Mouse (Mus musculus) heart, embryonic 12.5 days (tissue): ENCODE measurements around the gene Atp8a1. TPM values are rescaled to one million over a fixed set of nuclear protein-coding genes. Genes with fewer than 3 reads are reported as not detected.

Experiments used
- ATAC-seq: fragments of 200-750 bp; cut with Nextera tagmentation; 2 replicates; pipeline ENCODE4 v1.8.0; 2017; ENCODE audit warnings: moderate TSS enrichment, moderate library complexity; ENCODE audit not compliant: insufficient number of reproducible peaks, low FRiP score
- H3K27ac ChIP-seq: fragments of 300-500 bp; sonication (generic); 2 replicates; pipeline ENCODE4 v1.5.1; 2016; ENCODE audit warnings: mild to moderate bottlenecking, moderate library complexity; ENCODE audit not compliant: poor library complexity, severe bottlenecking
- H3K27me3 ChIP-seq: fragments of 300-500 bp; sonication (generic); replicated peaks from 2 replicates; pipeline ENCODE4 v1.6.1; 2016; ENCODE audit warnings: mild to moderate bottlenecking, moderate library complexity
- H3K36me3 ChIP-seq: fragments of 300-500 bp; sonication (generic); 2 replicates; pipeline ENCODE4 v1.6.1; 2016; ENCODE audit warnings: mild to moderate bottlenecking, moderate library complexity
- H3K4me1 ChIP-seq: fragments of 300-500 bp; sonication (generic); replicated peaks from 2 replicates; pipeline ENCODE4 v1.6.1; 2016; ENCODE audit warnings: mild to moderate bottlenecking
- H3K4me2 ChIP-seq: fragments of 300-500 bp; sonication (generic); 2 replicates; pipeline ENCODE4 v1.6.1; 2016; ENCODE audit warnings: mild to moderate bottlenecking, moderate library complexity
- H3K4me3 ChIP-seq: fragments of 300-500 bp; sonication (generic); 2 replicates; pipeline ENCODE4 v1.5.1; 2016; ENCODE audit warnings: mild to moderate bottlenecking
- H3K9ac ChIP-seq: fragments of 300-500 bp; sonication (generic); 2 replicates; pipeline ENCODE4 v1.6.1; 2016; ENCODE audit warnings: mild to moderate bottlenecking, moderate library complexity
- H3K9me3 ChIP-seq: fragments of 300-500 bp; sonication (generic); replicated peaks from 2 replicates; pipeline ENCODE4 v1.6.1; 2016; ENCODE audit warnings: mild to moderate bottlenecking, moderate library complexity
- WGBS: fragments of 180-500 bp; shearing (Covaris S2); methylation state at CpG from one replicate; pipeline ENCODE4 v1.1.7; 2016; 5-methylcytosine and 5-hydroxymethylcytosine counted together
- polyA plus RNA-seq: library from polyadenylated mRNA; unstranded; fragments of >200 nt; fragmentation: Nextera tagmentation; extraction: Ambion mirVana; gene quantifications from 2 replicates; pipeline ENCODE4 v1.2.1, GENCODE M21; 2016

Gene Atp8a1
- polyA plus RNA-seq, 1 experiment from 2014 or later = 16.8 TPM

- Histone ChIP-seq H3K27ac (no peak overlapping the region), H3K27me3 (no peaks in the 10 kb centered on the region), H3K4me2 (no peak overlapping the region), H3K4me3 (no peak overlapping the region), H3K4me1 (peaks cover 7% of the 10 kb centered on the region), H3K36me3 (no peaks in the 10 kb centered on the region), H3K9ac (no peak overlapping the region), H3K9me3 (no peaks in the 10 kb centered on the region)
- ATAC-seq = no peak
- 84% methylated on average over 17 of the region's 17 CpGs for WGBS
Observed at GRCm38 (mm10) chr5:67802174-67803030, 44.8 kb downstream of the Atp8a1 start.

- Histone ChIP-seq H3K9me3 (no peaks in the 10 kb centered on the region), H3K4me1 (peaks cover 14% of the 10 kb centered on the region), H3K4me2 (no peak overlapping the region), H3K27ac (no peak overlapping the region), H3K36me3 (no peaks in the 10 kb centered on the region), H3K27me3 (no peaks in the 10 kb centered on the region), H3K4me3 (no peak overlapping the region), H3K9ac (no peak overlapping the region)
- WGBS = 49% methylated on average over 8 of the region's 8 CpGs
- no peak for ATAC-seq
Observed at GRCm38 (mm10) chr5:67800801-67801200, 46.4 kb downstream of the Atp8a1 start.

GRCm38 (mm10) chr5:67799785-67800184, 47.4 kb downstream of the Atp8a1 start:
- ATAC-seq = no peak
- Histone ChIP-seq H3K4me2 (no peak overlapping the region), H3K4me1 (peaks cover 14% of the 10 kb centered on the region), H3K9ac (no peak overlapping the region), H3K4me3 (no peak overlapping the region), H3K27me3 (no peaks in the 10 kb centered on the region), H3K36me3 (no peaks in the 10 kb centered on the region), H3K27ac (no peak overlapping the region), H3K9me3 (no peaks in the 10 kb centered on the region)
- 80% methylated on average over 7 of the region's 7 CpGs for WGBS

- Histone ChIP-seq H3K36me3 (no peaks in the 10 kb centered on the region), H3K9me3 (no peaks in the 10 kb centered on the region), H3K27ac (no peak overlapping the region), H3K9ac (no peak overlapping the region), H3K4me3 (no peak overlapping the region), H3K27me3 (no peaks in the 10 kb centered on the region), H3K4me1 (peaks cover 17% of the 10 kb centered on the region), H3K4me2 (no peak overlapping the region)
- no peak for ATAC-seq
- WGBS = 92% methylated on average over 4 of the region's 4 CpGs
Observed at GRCm38 (mm10) chr5:67798348-67798747, 48.9 kb downstream of the Atp8a1 start.

- H3K27me3 ChIP-seq = no peaks in the 10 kb centered on the region
- no peaks in the 10 kb centered on the region for H3K36me3 ChIP-seq
- H3K27ac ChIP-seq = no peak overlapping the region
- no peaks in the 10 kb centered on the region for H3K9me3 ChIP-seq
- peaks cover 17% of the 10 kb centered on the region for H3K4me1 ChIP-seq
- H3K9ac ChIP-seq = no peak overlapping the region
- H3K4me2 ChIP-seq = no peak overlapping the region
- 66% methylated on average over 14 of the region's 14 CpGs for WGBS
- H3K4me3 ChIP-seq = no peak overlapping the region
- no peak for ATAC-seq
Observed at GRCm38 (mm10) chr5:67797006-67797958, 50.0 kb downstream of the Atp8a1 start.

- no peak for ATAC-seq
- no peaks in the 10 kb centered on the region for H3K27me3 ChIP-seq
- H3K9me3 ChIP-seq = no peaks in the 10 kb centered on the region
- H3K27ac ChIP-seq = no peak overlapping the region
- WGBS = 53% methylated on average over 10 of the region's 10 CpGs
- peaks cover 17% of the 10 kb centered on the region for H3K4me1 ChIP-seq
- no peak overlapping the region for H3K4me3 ChIP-seq
- H3K36me3 ChIP-seq = no peaks in the 10 kb centered on the region
- H3K9ac ChIP-seq = no peak overlapping the region
- H3K4me2 ChIP-seq = no peak overlapping the region
Observed at GRCm38 (mm10) chr5:67794129-67794800, 53.0 kb downstream of the Atp8a1 start.

GRCm38 (mm10) chr5:67782775-67783174, 64.5 kb downstream of the Atp8a1 start:
- no peak overlapping the region for H3K4me3 ChIP-seq
- no peaks in the 10 kb centered on the region for H3K27me3 ChIP-seq
- H3K36me3 ChIP-seq = no peaks in the 10 kb centered on the region
- H3K27ac ChIP-seq = no peak overlapping the region
- H3K4me2 ChIP-seq = no peak overlapping the region
- H3K4me1 ChIP-seq = peaks cover 13% of the 10 kb centered on the region; the same call in 1 of the 2 replicates
- ATAC-seq = no peak
- H3K9ac ChIP-seq = no peak overlapping the region
- WGBS = 52% methylated on average over 7 of the region's 7 CpGs
- no peaks in the 10 kb centered on the region for H3K9me3 ChIP-seq

- H3K27ac ChIP-seq = no peak overlapping the region
- no peak overlapping the region for H3K4me2 ChIP-seq
- H3K36me3 ChIP-seq = no peaks in the 10 kb centered on the region
- H3K4me1 ChIP-seq = peaks cover 13% of the 10 kb centered on the region; the same call in 1 of the 2 replicates
- H3K9me3 ChIP-seq = no peaks in the 10 kb centered on the region
- WGBS = 70% methylated on average over 8 of the region's 8 CpGs
- no peak overlapping the region for H3K4me3 ChIP-seq
- no peak overlapping the region for H3K9ac ChIP-seq
- ATAC-seq = no peak
- no peaks in the 10 kb centered on the region for H3K27me3 ChIP-seq
Observed at GRCm38 (mm10) chr5:67778026-67778425, 69.2 kb downstream of the Atp8a1 start.

- Histone ChIP-seq H3K4me3 (no peak overlapping the region), H3K27ac (no peak overlapping the region), H3K4me2 (no peak overlapping the region), H3K9ac (no peak overlapping the region), H3K9me3 (no peaks in the 10 kb centered on the region), H3K4me1 (no peaks in the 10 kb centered on the region), H3K27me3 (no peaks in the 10 kb centered on the region), H3K36me3 (no peaks in the 10 kb centered on the region)
- WGBS = 63% methylated on average over 2 of the region's 2 CpGs
- ATAC-seq = no peak
Observed at GRCm38 (mm10) chr5:67774186-67774585, 73.0 kb downstream of the Atp8a1 start.

GRCm38 (mm10) chr5:67768708-67769107, 78.5 kb downstream of the Atp8a1 start:
- Histone ChIP-seq H3K4me3 (no peak overlapping the region), H3K4me1 (peaks cover 3% of the 10 kb centered on the region; the same call in 1 of the 2 replicates), H3K36me3 (no peaks in the 10 kb centered on the region), H3K4me2 (no peak overlapping the region), H3K27me3 (no peaks in the 10 kb centered on the region), H3K9me3 (no peaks in the 10 kb centered on the region), H3K9ac (no peak overlapping the region), H3K27ac (no peak overlapping the region)
- 84% methylated on average over 8 of the region's 8 CpGs for WGBS
- ATAC-seq = no peak

GRCm38 (mm10) chr5:67764798-67765197, 82.4 kb downstream of the Atp8a1 start:
- H3K27me3 ChIP-seq = no peaks in the 10 kb centered on the region
- no peak for ATAC-seq
- H3K36me3 ChIP-seq = no peaks in the 10 kb centered on the region
- peaks cover 6% of the 10 kb centered on the region for H3K4me1 ChIP-seq
- H3K9me3 ChIP-seq = no peaks in the 10 kb centered on the region
- WGBS = 91% methylated on average over 3 of the region's 3 CpGs
- no peak overlapping the region for H3K4me3 ChIP-seq
- H3K9ac ChIP-seq = no peak overlapping the region
- no peak overlapping the region for H3K27ac ChIP-seq
- no peak overlapping the region for H3K4me2 ChIP-seq
